Mouse (Mus musculus): ENCODE data around the gene Acot3.
"Not testable (repeated sequence)": the region's sequence is repeated elsewhere in the genome, so short reads cannot be mapped to it uniquely, and the experiment has no call there.

GRCm38 (mm10) chr12:84020528-84020927, 31.4 kb upstream of the Acot3 start:
- TF ChIP-seq CTCF (IDR thresholded peaks at IDR 0.05; ENCODE audit: low read depth), result not testable (repeated sequence)
- TF ChIP-seq EP300 (IDR thresholded peaks at IDR 0.05; ENCODE audit: low read depth), result peak; percentile 77; the same call in 1 of the 2 replicates
